In genomic region chr4:134468578-134469266, GRCm38 (mm10) we compare ENCODE assay signal across 8 mouse cellular contexts. TPM values are rescaled to one million over a fixed set of nuclear protein-coding genes. Genes with fewer than 3 reads are reported as not detected.
DNase-seq lines count a peak whose midpoint lies in the region; ATAC-seq lines count a peak whose summit lies in the region.

No protein-coding gene starts in this region.

- H3K27ac ChIP-seq in hindbrain, embryonic 12.5 days = peak overlapping the region; percentile 98

- DNase-seq in MN1 (ENCODE audit: low spot score) = peak; percentile 97
- peak; percentile 95 for DNase-seq in cerebellum, adult 9-10 months
- peak; percentile 85 to 96 for DNase-seq in frontal cortex, adult 2 months (ENCODE audit: extremely low spot score in 1 of 2, low spot score in 1 of 2)
- peak; percentile 90 to 95 for DNase-seq in layer of hippocampus, postnatal 14 days (ENCODE audit: low spot score in 2 of 2)
- peak; percentile 98 for DNase-seq in lung, postnatal 14 days
- peak; percentile 65 for DNase-seq in retina, adult 2 months (ENCODE audit: low read depth, low spot score)
- peak; percentile 98 for DNase-seq in thymus, postnatal 36 days

- no peaks in the 10 kb centered on the region for H3K9me3 ChIP-seq in hindbrain, embryonic 12.5 days (replicated peaks)

- peak; percentile 83 for ATAC-seq in hindbrain, embryonic 12.5 days (ENCODE audit: low FRiP score)

- peaks cover 38% of the 10 kb centered on the region for H3K4me1 ChIP-seq in hindbrain, embryonic 12.5 days

- under 1% methylated on average over 64 of the region's 68 CpGs for WGBS in hindbrain, embryonic 12.5 days

- peaks cover 25% of the 10 kb centered on the region for H3K36me3 ChIP-seq in hindbrain, embryonic 12.5 days

- H3K27me3 ChIP-seq in hindbrain, embryonic 12.5 days = no peaks in the 10 kb centered on the region

- peak overlapping the region; percentile 98 for H3K9ac ChIP-seq in hindbrain, embryonic 12.5 days

- peak overlapping the region; percentile 82 for H3K4me3 ChIP-seq in hindbrain, embryonic 12.5 days

- peak overlapping the region; percentile 91 for H3K4me2 ChIP-seq in hindbrain, embryonic 12.5 days (replicated peaks)

RNA-seq across cellular contexts. Expression of gene Stmn1, which starts 0.6 kb away (rescaled TPM):
- polyA plus RNA-seq in frontal cortex, adult 2 months (2012; rRNA removed) = 976 and 1,019 TPM in 2 replicates
- polyA plus RNA-seq in hindbrain, embryonic 12.5 days (2016; fragmentation: Nextera tagmentation; extraction: Ambion mirVana) = 4,582 and 4,772 TPM in 2 replicates
- 100 to 1,000 TPM; 425 to 454 TPM for total RNA-seq in layer of hippocampus, postnatal 14 days (2021)

RNA-seq across cellular contexts. Expression of gene Paqr7, which starts 27.8 kb away (rescaled TPM):
- 60.0 and 65.6 TPM in 2 replicates for polyA plus RNA-seq in frontal cortex, adult 2 months (2012; rRNA removed)
- 9.7 and 9.8 TPM in 2 replicates for polyA plus RNA-seq in hindbrain, embryonic 12.5 days (2016; fragmentation: Nextera tagmentation; extraction: Ambion mirVana)
- 10 to 100 TPM; 47.7 to 54.8 TPM for total RNA-seq in layer of hippocampus, postnatal 14 days (2021)

RNA-seq across cellular contexts. Expression of gene Aunip, which starts 42.1 kb away (rescaled TPM):
- polyA plus RNA-seq in frontal cortex, adult 2 months (2012; rRNA removed) = 0.50 TPM in 1 of 2 replicates, not detected in the other
- 6.3 and 7.6 TPM in 2 replicates for polyA plus RNA-seq in hindbrain, embryonic 12.5 days (2016; fragmentation: Nextera tagmentation; extraction: Ambion mirVana)
- under 1 TPM; 0.31 to 0.69 TPM for total RNA-seq in layer of hippocampus, postnatal 14 days (2021)

Comparison
In these comparisons a context has a peak if more than half of its experiments do, and no peak if none do; other contexts are left out.
1. Peak in every context shown above with its lines: DNase-seq, ATAC-seq, H3K4me3 ChIP-seq and H3K27ac ChIP-seq.